Mouse (Mus musculus): ENCODE measurements around the gene Zfp219. TPM values are rescaled to one million over a fixed set of nuclear protein-coding genes. Genes with fewer than 3 reads are reported as not detected.

Gene Zfp219
- total and polyA plus RNA-seq, 3 experiments = 26.8 to 42.0 (median 30.0) TPM

DNA sequence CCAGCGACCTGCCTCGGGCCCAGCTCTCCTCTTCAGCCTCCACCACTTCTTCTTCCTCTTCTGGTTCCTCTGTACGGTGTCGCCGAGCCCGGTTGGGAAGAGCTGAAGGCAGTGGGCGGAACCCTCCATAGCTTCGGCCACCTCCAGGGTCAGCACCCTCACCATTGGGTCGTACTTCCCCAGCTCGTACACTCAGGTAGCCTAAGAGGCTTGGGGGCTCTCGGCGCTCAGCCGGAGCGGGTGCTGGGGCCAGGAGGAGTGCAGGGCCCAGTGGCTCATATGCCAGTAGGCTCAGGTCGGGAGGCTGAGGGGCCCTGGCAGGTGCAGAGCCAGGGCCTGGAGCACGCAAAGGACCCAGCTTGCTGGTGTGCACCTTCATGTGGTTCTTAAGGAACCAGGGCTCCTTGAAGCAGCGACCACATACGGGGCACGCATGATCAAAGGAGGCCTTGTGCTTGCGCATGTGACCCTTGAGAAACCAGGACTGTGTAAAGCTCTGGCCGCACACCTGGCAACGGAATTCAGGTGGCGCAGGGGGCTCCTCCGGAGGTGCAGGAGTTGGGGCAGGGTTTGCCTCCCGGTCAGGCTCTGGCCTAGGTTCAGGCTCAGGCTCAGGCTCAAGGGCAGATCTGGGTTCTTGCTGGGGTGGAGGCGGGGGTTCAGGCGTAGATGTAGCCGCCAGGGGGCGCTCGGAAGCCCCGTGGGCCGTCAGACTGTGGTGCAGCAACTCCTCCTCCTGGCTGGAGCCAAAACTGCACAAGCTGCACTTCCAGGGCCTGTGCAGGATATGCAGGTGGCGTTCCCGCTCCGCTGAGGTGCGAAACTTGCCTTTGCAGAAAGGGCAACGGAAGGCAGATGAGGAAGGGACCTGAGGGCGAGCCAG is 12.0 kb downstream of the Zfp219 start:
- Histone ChIP-seq H3K36me3 (ENCODE audit: control insufficient read depth, insufficient read depth, low read length) (no peaks in the 10 kb centered on the region), H3K9ac (ENCODE audit: low read depth, low read length) (no peak overlapping the region), H3K27me3 (ENCODE audit: control insufficient read depth, insufficient read depth, low read length) (no peaks in the 10 kb centered on the region), H3K4me1 (ENCODE audit: control insufficient read depth, insufficient read depth, low read length) (no peaks in the 10 kb centered on the region), H3K79me2 (replicated peaks; ENCODE audit: control insufficient read depth, insufficient read depth, low read length) (no peaks in the 10 kb centered on the region), H3K27ac (no peak overlapping the region), H3K4me3 (no peak overlapping the region)
- intact Hi-C loops (cut with DNase I) = loop anchor here (1.0 to 2.0 kb wide), 3 partner anchors 12 to 106 kb away; partner anchors contain the start of gene Zfp219
- 54% methylated on average over 38 of the region's 38 CpGs for WGBS
- peak; percentile 88 to 92 for DNase-seq
- peak; percentile 93 for TF ChIP-seq EP300 (IDR thresholded peaks at IDR 0.05; ENCODE audit: insufficient read depth, low read depth, low read length)
- no peak; the same call in 1 of the 2 replicates for TF ChIP-seq CTCF (IDR thresholded peaks at IDR 0.05)

DNA sequence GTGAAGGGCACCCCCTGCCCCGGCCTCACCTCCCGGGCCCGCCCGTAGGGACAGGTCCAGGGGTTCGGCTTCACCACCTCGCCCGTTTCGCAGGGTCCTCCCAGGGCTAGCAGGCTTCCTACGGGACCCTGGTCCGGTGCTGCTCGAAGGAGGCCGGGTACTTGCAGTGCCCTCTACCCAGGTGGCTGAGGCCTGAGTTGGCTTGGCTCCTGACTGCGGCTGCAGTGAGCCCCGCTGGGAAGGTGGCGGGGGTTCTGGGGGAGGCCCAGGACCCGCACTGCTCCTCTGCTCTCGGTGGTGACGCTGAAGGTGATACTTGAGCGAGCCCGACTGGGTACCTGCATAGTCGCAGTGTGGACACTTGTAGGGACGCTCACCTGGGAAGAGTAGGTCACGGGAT is 13.8 kb downstream of the Zfp219 start:
- Histone ChIP-seq H3K4me3 (no peak overlapping the region), H3K27ac (no peak overlapping the region), H3K9ac (ENCODE audit: low read depth, low read length) (no peak overlapping the region), H3K27me3 (ENCODE audit: control insufficient read depth, insufficient read depth, low read length) (no peaks in the 10 kb centered on the region), H3K4me1 (ENCODE audit: control insufficient read depth, insufficient read depth, low read length) (no peaks in the 10 kb centered on the region), H3K79me2 (replicated peaks; ENCODE audit: control insufficient read depth, insufficient read depth, low read length) (no peaks in the 10 kb centered on the region), H3K36me3 (ENCODE audit: control insufficient read depth, insufficient read depth, low read length) (no peaks in the 10 kb centered on the region)
- intact Hi-C loops (cut with DNase I) = no loop called here
- WGBS = 93% methylated on average over 23 of the region's 23 CpGs
- DNase-seq = no peak
- TF ChIP-seq POLR2A (IDR thresholded peaks at IDR 0.05; ENCODE audit: insufficient read depth, low read depth, low read length) (no peak), EP300 (IDR thresholded peaks at IDR 0.05; ENCODE audit: insufficient read depth, low read depth, low read length) (no peak), CTCF (IDR thresholded peaks at IDR 0.05) (no peak)

DNA sequence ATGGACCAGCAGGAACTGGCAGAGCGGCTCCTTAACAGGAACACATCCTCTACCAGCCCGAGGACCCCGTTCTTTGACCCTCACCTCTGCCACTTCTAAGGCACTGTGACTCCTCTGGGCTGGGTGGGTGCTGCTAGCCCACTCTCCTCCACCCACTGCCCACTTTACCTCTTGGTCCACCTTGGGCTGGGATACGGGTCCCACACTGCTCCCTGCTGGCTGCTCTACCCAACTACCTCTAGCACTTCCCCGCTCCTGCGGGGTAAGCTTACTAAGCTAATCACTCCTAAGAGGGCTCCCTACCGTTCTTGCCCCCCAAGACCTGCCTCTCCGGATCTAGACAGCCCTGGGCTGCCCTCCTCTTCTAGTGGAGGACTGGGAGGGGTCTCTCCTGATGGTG is 14.3 kb downstream of the Zfp219 start:
- no peak overlapping the region for H3K9ac ChIP-seq (ENCODE audit: low read depth, low read length)

DNA sequence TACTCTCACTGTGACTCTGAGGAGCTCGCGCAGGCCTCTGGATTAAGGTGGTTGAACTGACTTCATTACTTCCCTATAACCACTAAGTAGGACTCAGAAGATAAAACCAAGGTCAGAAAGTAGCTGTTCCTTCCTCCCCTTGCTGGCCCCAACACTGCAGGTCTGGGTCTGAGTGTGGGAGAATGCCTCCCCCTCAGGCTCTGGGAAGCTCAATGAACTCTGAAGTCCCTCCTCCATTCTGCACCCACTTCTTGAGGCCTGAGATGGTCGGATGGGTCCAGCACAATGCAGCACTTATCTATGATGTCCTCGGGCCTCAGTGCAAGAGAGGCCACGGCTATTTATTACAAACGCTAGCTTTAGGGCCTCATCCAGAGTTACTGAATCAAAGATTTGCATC is 14.9 kb downstream of the Zfp219 start:
- Histone ChIP-seq H3K27me3 (ENCODE audit: control insufficient read depth, insufficient read depth, low read length) (no peaks in the 10 kb centered on the region), H3K79me2 (replicated peaks; ENCODE audit: control insufficient read depth, insufficient read depth, low read length) (no peaks in the 10 kb centered on the region), H3K27ac (no peak overlapping the region), H3K4me1 (ENCODE audit: control insufficient read depth, insufficient read depth, low read length) (no peaks in the 10 kb centered on the region), H3K36me3 (ENCODE audit: control insufficient read depth, insufficient read depth, low read length) (no peaks in the 10 kb centered on the region), H3K4me3 (no peak overlapping the region), H3K9ac (ENCODE audit: low read depth, low read length) (no peak overlapping the region)
- 56% methylated on average over 6 of the region's 6 CpGs for WGBS
- intact Hi-C loops (cut with DNase I) = no loop called here
- DNase-seq = no peak
- TF ChIP-seq EP300 (IDR thresholded peaks at IDR 0.05; ENCODE audit: insufficient read depth, low read depth, low read length) (no peak), CTCF (IDR thresholded peaks at IDR 0.05) (no peak), POLR2A (IDR thresholded peaks at IDR 0.05; ENCODE audit: insufficient read depth, low read depth, low read length) (no peak)

More for the DNA sequence above, 14.3 kb downstream of the Zfp219 start:
- no peaks in the 10 kb centered on the region for H3K27me3 ChIP-seq (ENCODE audit: control insufficient read depth, insufficient read depth, low read length)
- no peaks in the 10 kb centered on the region for H3K4me1 ChIP-seq (ENCODE audit: control insufficient read depth, insufficient read depth, low read length)
- DNase-seq = no peak
- H3K36me3 ChIP-seq (ENCODE audit: control insufficient read depth, insufficient read depth, low read length) = no peaks in the 10 kb centered on the region
- no peak overlapping the region for H3K4me3 ChIP-seq
- no peaks in the 10 kb centered on the region for H3K79me2 ChIP-seq (replicated peaks; ENCODE audit: control insufficient read depth, insufficient read depth, low read length)
- no peak overlapping the region for H3K27ac ChIP-seq
- TF ChIP-seq POLR2A (IDR thresholded peaks at IDR 0.05; ENCODE audit: insufficient read depth, low read depth, low read length) = no peak
- peak; percentile 52 for TF ChIP-seq CTCF (IDR thresholded peaks at IDR 0.05)
- 62% methylated on average over 8 of the region's 8 CpGs for WGBS
- intact Hi-C loops (cut with DNase I) = no loop called here

DNA sequence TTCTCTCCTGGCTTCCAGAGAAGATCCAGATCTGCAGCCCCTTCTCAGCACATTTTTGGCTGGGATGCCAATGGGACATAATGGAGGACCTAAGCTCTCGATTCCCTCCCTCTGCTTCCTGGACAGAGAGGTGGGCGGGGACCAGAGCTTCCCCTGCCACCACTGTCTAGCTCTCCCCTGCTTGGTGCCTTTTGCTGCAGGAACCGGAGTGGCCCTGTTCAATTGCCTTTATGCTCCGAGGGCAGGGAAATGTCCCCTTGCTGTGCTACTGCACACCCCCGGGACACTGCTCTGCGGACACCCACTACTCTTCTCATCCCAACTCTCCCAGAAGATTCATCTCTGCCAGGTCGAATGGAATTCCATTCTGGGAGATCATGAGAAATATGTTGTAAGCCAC is 15.4 kb downstream of the Zfp219 start:
- Histone ChIP-seq H3K27me3 (ENCODE audit: control insufficient read depth, insufficient read depth, low read length) (no peaks in the 10 kb centered on the region), H3K4me1 (ENCODE audit: control insufficient read depth, insufficient read depth, low read length) (no peaks in the 10 kb centered on the region), H3K9ac (ENCODE audit: low read depth, low read length) (no peak overlapping the region), H3K27ac (no peak overlapping the region), H3K79me2 (replicated peaks; ENCODE audit: control insufficient read depth, insufficient read depth, low read length) (no peaks in the 10 kb centered on the region), H3K4me3 (no peak overlapping the region), H3K36me3 (ENCODE audit: control insufficient read depth, insufficient read depth, low read length) (no peaks in the 10 kb centered on the region)
- TF ChIP-seq EP300 (IDR thresholded peaks at IDR 0.05; ENCODE audit: insufficient read depth, low read depth, low read length) (no peak), POLR2A (IDR thresholded peaks at IDR 0.05; ENCODE audit: insufficient read depth, low read depth, low read length) (no peak), CTCF (IDR thresholded peaks at IDR 0.05) (no peak)
- 65% methylated on average over 7 of the region's 7 CpGs for WGBS
- no peak for DNase-seq
- intact Hi-C loops (cut with DNase I) = no loop called here

DNA sequence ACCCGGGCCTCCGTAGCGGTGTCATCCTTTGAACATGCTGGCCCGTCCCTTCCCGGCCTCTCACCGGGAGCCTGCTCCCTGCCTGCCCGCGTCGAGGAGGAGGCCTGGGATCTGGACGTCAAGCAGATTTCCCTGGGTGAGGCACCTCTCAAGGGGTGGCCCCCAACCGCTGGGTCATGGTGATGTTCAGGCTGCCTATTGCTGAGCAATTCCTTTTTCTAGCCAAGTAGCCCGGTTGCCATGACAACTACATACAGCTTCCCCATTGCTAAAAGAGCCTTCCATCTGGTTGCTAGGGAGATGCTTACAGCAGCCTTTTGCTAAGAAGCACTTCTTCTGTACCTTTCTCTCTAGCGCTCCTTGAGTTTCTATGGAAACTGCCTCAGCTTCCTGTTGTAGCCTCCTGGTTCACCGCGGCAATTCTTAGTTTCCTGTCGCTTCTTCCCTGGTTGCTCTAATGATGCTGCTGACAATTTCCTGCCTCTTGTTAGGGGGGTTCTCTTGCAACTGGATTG is 16.5 kb downstream of the Zfp219 start:
- no peaks in the 10 kb centered on the region for H3K36me3 ChIP-seq (ENCODE audit: control insufficient read depth, insufficient read depth, low read length)
- intact Hi-C loops (cut with DNase I) = no loop called here

More for the DNA sequence above, 16.5 kb downstream of the Zfp219 start:
- no peaks in the 10 kb centered on the region for H3K4me1 ChIP-seq (ENCODE audit: control insufficient read depth, insufficient read depth, low read length)
- no peak overlapping the region for H3K9ac ChIP-seq (ENCODE audit: low read depth, low read length)
- TF ChIP-seq CTCF (IDR thresholded peaks at IDR 0.05) = no peak
- TF ChIP-seq POLR2A (IDR thresholded peaks at IDR 0.05; ENCODE audit: insufficient read depth, low read depth, low read length) = no peak
- TF ChIP-seq EP300 (IDR thresholded peaks at IDR 0.05; ENCODE audit: insufficient read depth, low read depth, low read length) = no peak
- H3K27me3 ChIP-seq (ENCODE audit: control insufficient read depth, insufficient read depth, low read length) = no peaks in the 10 kb centered on the region
- no peak overlapping the region for H3K4me3 ChIP-seq
- WGBS = 51% methylated on average over 16 of the region's 16 CpGs
- H3K79me2 ChIP-seq (replicated peaks; ENCODE audit: control insufficient read depth, insufficient read depth, low read length) = no peaks in the 10 kb centered on the region
- no peak for DNase-seq
- no peak overlapping the region for H3K27ac ChIP-seq
